Mouse (Mus musculus): ENCODE measurements around the gene 1500011B03Rik. TPM values are rescaled to one million over a fixed set of nuclear protein-coding genes. Genes with fewer than 3 reads are reported as not detected.
"Not testable (repeated sequence)": the region's sequence is repeated elsewhere in the genome, so short reads cannot be mapped to it uniquely, and the experiment has no call there.

Gene 1500011B03Rik
- polyA plus RNA-seq, 1 experiment from 2014 or later: 62.7 TPM

DNA sequence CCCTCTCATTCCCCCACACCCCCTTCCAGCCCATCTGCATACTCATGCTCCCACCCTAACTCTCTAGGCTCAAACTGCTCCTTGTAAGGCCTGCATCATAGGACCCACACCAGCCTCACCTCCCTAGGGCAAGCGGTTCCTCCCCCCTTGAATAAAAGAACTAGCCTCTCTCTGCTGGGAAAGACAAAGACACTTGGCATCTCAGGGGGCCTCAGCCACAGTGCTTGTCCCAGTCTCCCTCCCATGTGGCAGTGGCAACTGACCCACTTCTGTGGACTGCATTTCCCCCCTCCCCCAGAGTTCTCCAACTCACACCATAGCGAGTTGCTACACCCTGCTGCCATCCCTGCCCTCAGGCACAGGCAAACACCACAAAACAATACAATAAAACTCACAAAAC, 21.1 kb upstream of the 1500011B03Rik start:
- H3K27me3 ChIP-seq (ENCODE audit: control insufficient read depth, insufficient read depth, low read length); ATAC-seq (replicated peaks; ENCODE audit: insufficient number of reproducible peaks, low FRiP score, low TSS enrichment); H3K4me3 ChIP-seq (ENCODE audit: low read depth, low read length); H3K36me3 ChIP-seq (ENCODE audit: control insufficient read depth, insufficient read depth, low read length); H3K9ac ChIP-seq (ENCODE audit: low read depth, low read length); H3K9me3 ChIP-seq (replicated peaks; ENCODE audit: control insufficient read depth, low read length); H3K4me2 ChIP-seq; H3K4me1 ChIP-seq (ENCODE audit: control insufficient read depth, insufficient read depth, low read length); H3K27ac ChIP-seq (ENCODE audit: low read depth, low read length): not testable (repeated sequence)
- WGBS (ENCODE audit: insufficient replicate concordance): 78% methylated on average over 2 of the region's 2 CpGs

- H3K27me3 ChIP-seq (ENCODE audit: control insufficient read depth, insufficient read depth, low read length): no peaks in the 10 kb centered on the region
- ATAC-seq (replicated peaks; ENCODE audit: insufficient number of reproducible peaks, low FRiP score, low TSS enrichment): no peak
- no peaks in the 10 kb centered on the region for H3K9me3 ChIP-seq (replicated peaks; ENCODE audit: control insufficient read depth, low read length)
- H3K4me3 ChIP-seq (ENCODE audit: low read depth, low read length): no peak overlapping the region
- no peak overlapping the region for H3K9ac ChIP-seq (ENCODE audit: low read depth, low read length)
- no peaks in the 10 kb centered on the region for H3K36me3 ChIP-seq (ENCODE audit: control insufficient read depth, insufficient read depth, low read length)
- WGBS (ENCODE audit: insufficient replicate concordance): 53% methylated on average over 5 of the region's 5 CpGs
- no peak overlapping the region for H3K27ac ChIP-seq (ENCODE audit: low read depth, low read length)
- H3K4me2 ChIP-seq: no peak overlapping the region
- no peaks in the 10 kb centered on the region for H3K4me1 ChIP-seq (ENCODE audit: control insufficient read depth, insufficient read depth, low read length)
These were observed 19.4 kb upstream of the 1500011B03Rik start for GRCm38 (mm10) chr5:114842674-114843073.

DNA sequence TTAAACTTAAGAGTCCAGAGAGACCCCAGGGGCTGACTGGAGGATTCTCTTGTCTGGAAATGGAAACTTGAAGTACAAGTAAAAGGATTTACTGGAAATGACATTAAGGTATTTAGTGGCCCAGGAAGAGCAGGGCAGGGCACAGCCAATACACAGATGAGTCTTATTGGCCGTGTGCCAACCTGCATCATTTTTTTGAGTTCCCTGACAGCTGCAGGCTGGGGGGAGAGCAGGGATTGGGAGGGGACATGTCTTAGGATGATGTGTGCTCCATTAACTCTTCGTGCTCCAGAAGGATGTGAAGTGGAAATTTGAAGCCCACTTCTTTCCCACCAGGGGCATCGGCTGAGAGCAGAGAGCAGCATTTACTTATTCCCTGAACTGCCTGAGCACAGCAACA, 18.9 kb upstream of the 1500011B03Rik start:
- 58% methylated on average over 3 of the region's 3 CpGs for WGBS (ENCODE audit: insufficient replicate concordance)
- ATAC-seq (replicated peaks; ENCODE audit: insufficient number of reproducible peaks, low FRiP score, low TSS enrichment): not testable (repeated sequence)

GRCm38 (mm10) chr5:114840481-114840880, 17.2 kb upstream of the 1500011B03Rik start:
- not testable (repeated sequence) for ATAC-seq (replicated peaks; ENCODE audit: insufficient number of reproducible peaks, low FRiP score, low TSS enrichment); H3K27me3 ChIP-seq (ENCODE audit: control insufficient read depth, insufficient read depth, low read length); H3K4me2 ChIP-seq; H3K27ac ChIP-seq (ENCODE audit: low read depth, low read length); H3K9ac ChIP-seq (ENCODE audit: low read depth, low read length); H3K4me3 ChIP-seq (ENCODE audit: low read depth, low read length); H3K36me3 ChIP-seq (ENCODE audit: control insufficient read depth, insufficient read depth, low read length); H3K9me3 ChIP-seq (replicated peaks; ENCODE audit: control insufficient read depth, low read length); H3K4me1 ChIP-seq (ENCODE audit: control insufficient read depth, insufficient read depth, low read length)
- 63% methylated on average over 5 of the region's 5 CpGs for WGBS (ENCODE audit: insufficient replicate concordance)

More for the DNA sequence above, 18.9 kb upstream of the 1500011B03Rik start:
- not testable (repeated sequence) for H3K4me3 ChIP-seq (ENCODE audit: low read depth, low read length); H3K36me3 ChIP-seq (ENCODE audit: control insufficient read depth, insufficient read depth, low read length); H3K27me3 ChIP-seq (ENCODE audit: control insufficient read depth, insufficient read depth, low read length); H3K9ac ChIP-seq (ENCODE audit: low read depth, low read length); H3K27ac ChIP-seq (ENCODE audit: low read depth, low read length); H3K4me1 ChIP-seq (ENCODE audit: control insufficient read depth, insufficient read depth, low read length); H3K4me2 ChIP-seq; H3K9me3 ChIP-seq (replicated peaks; ENCODE audit: control insufficient read depth, low read length)

DNA sequence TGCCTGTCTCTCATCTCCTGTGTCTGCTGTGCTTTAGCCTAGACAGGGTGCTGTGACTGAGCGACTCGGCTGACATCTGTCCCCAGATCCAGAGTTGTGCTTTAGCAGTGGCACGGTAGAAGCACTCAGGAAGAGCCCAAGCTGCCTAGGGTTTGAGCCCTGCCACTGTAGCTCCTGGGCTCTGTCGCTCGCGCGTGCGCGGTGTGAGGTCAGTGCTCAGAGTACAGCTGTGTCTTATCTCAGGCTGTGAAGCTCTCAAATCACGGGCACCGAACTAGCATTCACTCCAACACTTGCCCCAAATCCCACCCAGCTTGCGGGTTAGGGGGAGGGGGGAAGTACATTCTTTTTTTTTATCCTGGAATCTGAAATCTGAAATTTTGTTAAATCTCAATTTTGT, 13.6 kb upstream of the 1500011B03Rik start:
- ATAC-seq (replicated peaks; ENCODE audit: insufficient number of reproducible peaks, low FRiP score, low TSS enrichment): no peak
- H3K36me3 ChIP-seq (ENCODE audit: control insufficient read depth, insufficient read depth, low read length): no peaks in the 10 kb centered on the region
- H3K9ac ChIP-seq (ENCODE audit: low read depth, low read length): no peak overlapping the region
- no peak overlapping the region for H3K27ac ChIP-seq (ENCODE audit: low read depth, low read length)
- no peak overlapping the region for H3K4me2 ChIP-seq
- H3K4me1 ChIP-seq (ENCODE audit: control insufficient read depth, insufficient read depth, low read length): no peaks in the 10 kb centered on the region
- H3K4me3 ChIP-seq (ENCODE audit: low read depth, low read length): no peak overlapping the region
- no peaks in the 10 kb centered on the region for H3K27me3 ChIP-seq (ENCODE audit: control insufficient read depth, insufficient read depth, low read length)
- no peaks in the 10 kb centered on the region for H3K9me3 ChIP-seq (replicated peaks; ENCODE audit: control insufficient read depth, low read length)
- 26% methylated on average over 12 of the region's 12 CpGs for WGBS (ENCODE audit: insufficient replicate concordance)

DNA sequence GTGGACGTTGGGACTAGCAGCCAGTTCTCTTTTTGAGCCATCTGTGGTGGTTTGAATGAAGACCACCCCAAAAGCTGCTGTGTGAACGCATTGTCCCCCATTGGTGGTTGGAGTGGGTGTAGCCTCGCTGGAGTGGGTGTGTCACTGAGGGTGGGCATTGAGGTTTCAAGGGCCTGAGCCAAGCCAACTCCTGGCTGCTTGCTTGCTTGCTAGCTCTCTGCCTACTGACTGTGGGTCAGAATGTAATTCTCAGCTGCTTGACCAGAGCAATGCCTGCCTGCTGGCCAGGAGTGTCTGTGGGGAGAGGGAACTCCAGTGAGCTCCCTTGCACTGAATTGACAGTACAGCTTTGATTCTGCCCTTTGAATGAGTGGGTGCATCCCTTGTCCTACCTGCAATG, 6.5 kb upstream of the 1500011B03Rik start:
- Histone ChIP-seq H3K27ac (ENCODE audit: low read depth, low read length) (no peak overlapping the region), H3K4me2 (no peak overlapping the region), H3K4me3 (ENCODE audit: low read depth, low read length) (no peak overlapping the region), H3K36me3 (ENCODE audit: control insufficient read depth, insufficient read depth, low read length) (no peaks in the 10 kb centered on the region), H3K9ac (ENCODE audit: low read depth, low read length) (no peak overlapping the region), H3K27me3 (ENCODE audit: control insufficient read depth, insufficient read depth, low read length) (no peaks in the 10 kb centered on the region), H3K4me1 (ENCODE audit: control insufficient read depth, insufficient read depth, low read length) (peaks cover 2% of the 10 kb centered on the region; the same call in 1 of the 2 replicates), H3K9me3 (replicated peaks; ENCODE audit: control insufficient read depth, low read length) (no peaks in the 10 kb centered on the region)
- 58% methylated on average over 3 of the region's 3 CpGs for WGBS (ENCODE audit: insufficient replicate concordance)
- no peak for ATAC-seq (replicated peaks; ENCODE audit: insufficient number of reproducible peaks, low FRiP score, low TSS enrichment)

DNA sequence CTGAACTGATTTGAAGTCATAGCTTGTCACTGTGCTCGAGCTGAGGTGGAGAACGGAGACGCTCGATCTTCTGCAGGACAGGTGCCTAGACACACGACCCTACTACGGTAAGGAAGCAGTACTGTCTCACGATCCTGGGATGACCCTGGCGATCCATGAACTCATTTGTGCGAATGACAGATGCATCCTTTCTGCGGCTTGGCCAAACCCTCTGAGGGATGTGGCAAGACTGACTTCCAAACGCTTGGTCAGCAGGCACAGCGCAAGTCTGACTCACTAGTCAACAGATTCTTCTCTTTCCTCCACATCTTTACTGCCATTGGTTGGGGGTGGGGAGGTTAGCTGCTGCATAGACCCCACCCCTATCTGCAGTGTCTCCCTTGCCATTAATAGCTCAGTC, 4.2 kb upstream of the 1500011B03Rik start:
- Histone ChIP-seq H3K9ac (ENCODE audit: low read depth, low read length) (no peak overlapping the region), H3K4me3 (ENCODE audit: low read depth, low read length) (no peak overlapping the region), H3K36me3 (ENCODE audit: control insufficient read depth, insufficient read depth, low read length) (no peaks in the 10 kb centered on the region), H3K4me1 (ENCODE audit: control insufficient read depth, insufficient read depth, low read length) (peaks cover 2% of the 10 kb centered on the region; the same call in 1 of the 2 replicates), H3K4me2 (no peak overlapping the region), H3K9me3 (replicated peaks; ENCODE audit: control insufficient read depth, low read length) (no peaks in the 10 kb centered on the region), H3K27ac (ENCODE audit: low read depth, low read length) (no peak overlapping the region), H3K27me3 (ENCODE audit: control insufficient read depth, insufficient read depth, low read length) (no peaks in the 10 kb centered on the region)
- ATAC-seq (replicated peaks; ENCODE audit: insufficient number of reproducible peaks, low FRiP score, low TSS enrichment): no peak
- 86% methylated on average over 12 of the region's 12 CpGs for WGBS (ENCODE audit: insufficient replicate concordance)

GRCm38 (mm10) chr5:114825978-114826691, 2.9 kb upstream of the 1500011B03Rik start:
- Histone ChIP-seq H3K9me3 (replicated peaks; ENCODE audit: control insufficient read depth, low read length) (no peaks in the 10 kb centered on the region), H3K36me3 (ENCODE audit: control insufficient read depth, insufficient read depth, low read length) (no peaks in the 10 kb centered on the region), H3K4me3 (ENCODE audit: low read depth, low read length) (peak overlapping the region; percentile 47), H3K4me1 (ENCODE audit: control insufficient read depth, insufficient read depth, low read length) (peaks cover 2% of the 10 kb centered on the region; the same call in 1 of the 2 replicates), H3K9ac (ENCODE audit: low read depth, low read length) (peak overlapping the region; percentile 62), H3K27ac (ENCODE audit: low read depth, low read length) (no peak overlapping the region), H3K4me2 (peak overlapping the region; percentile 79), H3K27me3 (ENCODE audit: control insufficient read depth, insufficient read depth, low read length) (no peaks in the 10 kb centered on the region)
- WGBS (ENCODE audit: insufficient replicate concordance): 9% methylated on average over 27 of the region's 27 CpGs
- ATAC-seq (replicated peaks; ENCODE audit: insufficient number of reproducible peaks, low FRiP score, low TSS enrichment): peak; percentile 86

- H3K4me2 ChIP-seq: no peak overlapping the region
These were observed 929 bp upstream of the 1500011B03Rik start for GRCm38 (mm10) chr5:114824197-114824596.

More at GRCm38 (mm10) chr5:114824197-114824596, 929 bp upstream of the 1500011B03Rik start:
- Histone ChIP-seq H3K4me3 (ENCODE audit: low read depth, low read length) (0 out of 2 replicates have a peak overlapping the region, but pooled peaks have one; percentile 0), H3K9me3 (replicated peaks; ENCODE audit: control insufficient read depth, low read length) (no peaks in the 10 kb centered on the region), H3K27ac (ENCODE audit: low read depth, low read length) (no peak overlapping the region), H3K9ac (ENCODE audit: low read depth, low read length) (no peak overlapping the region), H3K27me3 (ENCODE audit: control insufficient read depth, insufficient read depth, low read length) (no peaks in the 10 kb centered on the region), H3K36me3 (ENCODE audit: control insufficient read depth, insufficient read depth, low read length) (no peaks in the 10 kb centered on the region), H3K4me1 (ENCODE audit: control insufficient read depth, insufficient read depth, low read length) (peaks cover 2% of the 10 kb centered on the region; the same call in 1 of the 2 replicates)
- 16% methylated on average over 9 of the region's 9 CpGs for WGBS (ENCODE audit: insufficient replicate concordance)
- ATAC-seq (replicated peaks; ENCODE audit: insufficient number of reproducible peaks, low FRiP score, low TSS enrichment): no peak

Data from heart, embryonic 11.5 days (tissue).